Mouse (Mus musculus): ENCODE measurements around the gene Ifna11. TPM values are rescaled to one million over a fixed set of nuclear protein-coding genes. Genes with fewer than 3 reads are reported as not detected.
"Not testable (repeated sequence)": the region's sequence is repeated elsewhere in the genome, so short reads cannot be mapped to it uniquely, and the experiment has no call there.

Gene Ifna11
- total RNA-seq, 2 experiments from 2014 or later = not detected

DNA sequence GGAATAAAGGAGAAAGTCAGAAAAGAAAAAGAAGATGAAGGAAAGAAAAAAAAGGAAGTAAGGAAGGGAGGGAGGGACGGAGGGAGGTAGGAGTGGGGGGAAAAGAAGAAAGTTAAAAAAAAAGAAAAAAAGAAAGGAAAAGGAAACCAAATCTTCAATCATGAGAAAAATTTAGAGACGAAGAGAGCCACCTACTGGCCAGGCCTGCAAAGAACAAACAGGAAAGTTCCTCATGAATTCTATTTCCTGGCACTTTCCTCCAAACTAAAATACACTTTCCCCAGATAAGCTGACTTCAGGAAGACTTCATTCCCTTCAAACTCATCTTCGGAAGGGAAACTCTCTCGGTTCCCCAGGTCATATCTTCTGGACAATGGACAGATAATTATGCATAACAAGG lies 10.8 kb downstream of the Ifna11 start:
- intact Hi-C loops (cut with DNase I) = no loop called here
- peak; percentile 46 to 51 for DNase-seq (ENCODE audit: low spot score in 2 of 2)

DNA sequence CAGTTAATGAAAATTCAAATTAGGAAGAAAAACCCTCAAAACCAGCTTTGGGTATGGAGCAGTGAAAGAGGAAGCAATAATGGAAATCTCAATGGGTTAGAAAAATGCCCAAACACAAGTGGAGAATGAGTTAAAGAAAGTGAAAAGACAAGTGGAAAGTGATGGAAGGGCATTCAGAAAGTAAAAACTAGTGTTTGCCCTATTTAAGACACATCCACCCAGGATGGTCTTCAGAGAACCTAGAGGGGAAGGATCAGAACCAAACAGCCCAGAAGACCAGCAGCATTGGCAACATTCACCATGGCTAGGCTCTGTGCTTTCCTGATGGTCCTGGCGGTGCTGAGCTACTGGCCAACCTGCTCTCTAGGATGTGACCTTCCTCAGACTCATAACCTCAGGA lies 15.5 kb downstream of the Ifna11 start, which contains the start of gene Ifna5:
Gene Ifna5, plus strand, starts transcription at position 301 of the 400 bp plus-strand sequence.
- intact Hi-C loops (cut with DNase I); DNase-seq (ENCODE audit: low spot score in 2 of 2): not testable (repeated sequence)

DNA sequence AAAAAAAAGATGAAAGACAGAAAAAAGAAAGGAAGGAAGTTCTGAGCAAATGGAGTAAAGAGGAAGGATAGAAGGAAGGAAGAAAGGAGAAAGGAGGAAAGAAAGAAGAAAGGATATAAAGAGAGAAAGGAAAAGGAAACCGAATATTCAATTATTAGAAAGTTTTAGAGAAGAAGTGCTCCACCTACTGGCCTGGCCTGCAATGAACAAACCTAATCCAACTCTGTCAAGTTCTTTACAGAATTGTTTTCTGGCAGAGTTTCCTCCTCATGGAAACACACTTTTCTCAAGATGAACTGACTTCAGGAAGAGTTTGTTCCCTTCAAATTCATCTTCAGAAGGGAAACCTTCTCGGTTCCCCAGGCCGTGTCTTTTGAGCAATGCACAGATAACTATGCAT lies 19.1 kb downstream of the Ifna11 start:
- DNase-seq (ENCODE audit: low spot score in 2 of 2) = peak; percentile 6 to 8
- intact Hi-C loops (cut with DNase I) = no loop called here

DNA sequence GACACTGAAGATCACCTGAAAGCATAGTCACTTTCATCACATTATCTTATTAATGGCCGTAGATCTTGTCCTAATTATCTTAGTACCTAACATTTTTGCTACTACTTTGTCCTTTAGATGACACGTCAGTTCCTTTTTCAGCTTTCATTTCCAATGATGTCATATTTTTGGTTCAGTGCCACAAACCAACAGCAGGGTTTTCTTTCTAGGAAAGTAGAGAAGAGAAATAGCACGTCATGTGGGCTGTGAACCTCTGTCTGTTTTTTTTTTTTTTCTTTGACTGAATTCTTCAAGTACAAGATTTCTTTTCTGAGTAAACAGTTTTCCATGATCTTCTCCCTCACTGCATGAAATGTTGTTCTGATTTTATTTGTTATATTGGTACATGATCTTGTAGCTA lies 20.3 kb downstream of the Ifna11 start:
- intact Hi-C loops (cut with DNase I) = no loop called here
- DNase-seq (ENCODE audit: low spot score in 2 of 2) = no peak

DNA sequence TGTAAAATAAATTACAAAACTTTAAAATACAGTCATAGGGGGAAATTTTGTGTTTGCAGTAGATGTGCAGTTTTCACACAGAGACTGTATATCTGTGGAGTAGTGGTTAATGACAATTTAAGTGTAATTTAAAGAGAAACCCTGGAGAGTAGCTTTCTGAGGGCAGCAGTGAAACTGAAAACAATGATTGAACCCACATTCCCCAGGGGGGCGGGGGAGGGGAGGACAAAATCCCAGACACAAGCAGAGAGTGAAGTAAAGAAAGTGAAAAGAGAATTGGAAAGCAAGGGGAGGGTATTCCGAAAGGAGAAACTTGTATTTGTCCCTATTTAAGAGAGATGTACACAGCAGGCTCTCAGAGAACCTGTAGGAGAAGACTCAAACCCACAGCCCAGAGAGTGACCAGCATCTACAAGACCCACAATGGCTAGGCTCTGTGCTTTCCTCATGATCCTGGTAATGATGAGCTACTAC lies 21.7 kb downstream of the Ifna11 start, which contains the start of gene Ifna4:
Gene Ifna4, plus strand, starts transcription at position 424 of the 474 bp plus-strand sequence.
- DNase-seq (ENCODE audit: low spot score in 2 of 2) = no peak
- intact Hi-C loops (cut with DNase I) = no loop called here

- no peak for DNase-seq (ENCODE audit: low spot score in 2 of 2)
- intact Hi-C loops (cut with DNase I) = no loop called here
These were observed 25.6 kb downstream of the Ifna11 start for GRCm38 (mm10) chr4:88845334-88845733.

DNA sequence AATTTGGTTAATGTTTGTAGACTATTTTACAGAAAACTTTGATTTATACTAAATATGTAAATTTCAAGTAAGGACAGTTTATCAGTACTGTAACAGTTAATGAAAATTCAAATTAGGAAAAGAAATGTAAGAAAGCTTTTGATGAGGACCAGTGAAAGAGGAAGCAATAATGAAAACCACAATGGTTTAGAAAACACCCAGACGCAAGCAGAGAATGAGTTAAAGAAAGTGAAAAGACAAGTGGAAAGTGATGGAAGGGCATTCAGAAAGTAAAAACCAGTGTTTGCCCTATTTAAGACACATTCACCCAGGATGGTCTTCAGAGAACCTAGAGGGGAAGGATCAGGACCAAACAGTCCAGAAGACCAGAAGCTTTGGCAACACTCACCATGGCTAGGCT lies 29.9 kb downstream of the Ifna11 start, which contains the start of gene Ifna1:
Gene Ifna1, plus strand, starts transcription at position 390 of the 400 bp plus-strand sequence.
- intact Hi-C loops (cut with DNase I) = no loop called here
- no peak for DNase-seq (ENCODE audit: low spot score in 2 of 2)

DNA sequence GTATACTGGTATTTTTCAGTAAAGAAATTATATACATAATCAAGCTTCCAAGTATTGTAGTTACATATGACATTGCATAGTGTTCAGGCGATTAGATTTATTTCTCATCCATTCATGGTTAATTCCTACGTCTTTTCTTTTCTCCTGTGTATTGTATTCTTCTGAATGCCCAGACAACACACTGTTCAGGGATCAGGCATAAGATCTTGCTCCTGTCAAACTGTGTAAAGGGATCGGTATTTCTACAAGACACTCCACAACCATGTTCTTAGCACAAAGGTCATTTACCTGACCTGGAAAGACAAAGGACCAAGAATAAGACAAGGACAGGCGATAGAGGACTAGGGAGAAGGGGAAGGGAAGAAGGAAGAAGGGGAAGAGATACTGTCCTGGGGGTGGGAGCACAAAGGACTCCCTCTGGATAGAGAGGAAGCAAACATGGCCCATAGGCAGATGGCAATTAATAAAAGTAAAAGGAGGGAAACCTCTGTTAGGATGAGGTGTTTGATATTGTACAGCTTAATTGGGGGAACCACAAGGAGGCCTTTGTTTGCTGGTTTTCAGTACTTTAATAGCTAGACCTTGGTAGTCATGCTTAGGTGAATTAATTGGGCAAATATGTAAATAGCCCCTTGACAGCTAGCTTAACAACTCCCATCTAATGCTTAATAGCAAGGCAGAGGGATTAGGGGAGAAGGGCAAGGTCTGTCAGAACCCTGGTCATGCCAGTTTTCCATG lies 31.4 kb downstream of the Ifna11 start:
- intact Hi-C loops (cut with DNase I) = no loop called here
- DNase-seq (ENCODE audit: low spot score in 2 of 2) = no peak

GRCm38 (mm10) chr4:88859214-88859613 lies 39.5 kb downstream of the Ifna11 start:
- DNase-seq (ENCODE audit: low spot score in 2 of 2) = no peak
- intact Hi-C loops (cut with DNase I) = no loop called here

DNA sequence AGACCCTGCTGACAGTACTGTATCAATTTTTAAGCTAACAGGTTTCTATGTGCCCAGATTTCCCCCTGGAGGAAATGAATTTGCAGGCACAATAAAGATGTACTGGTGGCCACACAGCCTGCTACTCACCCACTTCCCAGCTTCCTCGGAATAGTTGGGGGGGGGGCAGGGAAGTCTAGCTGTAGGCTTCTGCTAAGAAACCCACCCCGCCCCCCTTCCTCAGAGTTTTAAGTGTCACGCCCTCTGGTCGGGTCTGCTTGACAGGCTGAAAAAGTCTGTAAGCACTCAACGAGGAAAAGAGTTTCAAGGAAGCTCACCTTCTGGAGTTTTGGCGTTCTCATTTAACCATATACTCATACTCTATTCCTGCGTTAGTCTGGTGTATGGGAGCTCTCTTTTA lies 43.5 kb downstream of the Ifna11 start:
- intact Hi-C loops (cut with DNase I) = no loop called here
- DNase-seq (ENCODE audit: low spot score in 2 of 2) = no peak

DNA sequence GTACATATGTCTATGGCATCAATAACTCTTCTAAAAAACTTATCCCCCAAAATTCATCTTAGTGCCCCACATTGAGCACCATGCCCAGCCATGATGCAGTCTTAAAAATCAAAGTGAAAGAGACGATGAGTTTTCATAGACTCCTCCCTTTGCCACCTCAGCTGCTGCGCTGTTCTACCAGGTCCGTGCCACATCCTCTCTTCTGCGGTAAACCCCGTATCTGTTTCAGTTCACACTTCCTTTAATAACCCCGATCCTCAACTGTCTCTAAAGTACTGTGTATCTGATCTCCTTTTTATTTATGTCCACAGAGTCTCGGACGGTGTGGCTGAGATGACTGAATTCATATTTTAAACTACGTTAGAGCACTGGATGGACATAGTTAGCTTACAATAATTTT lies 44.8 kb downstream of the Ifna11 start:
- no peak for DNase-seq (ENCODE audit: low spot score in 2 of 2)
- intact Hi-C loops (cut with DNase I) = no loop called here

- DNase-seq (ENCODE audit: low spot score in 2 of 2) = no peak
- intact Hi-C loops (cut with DNase I) = no loop called here
These were observed 45.3 kb downstream of the Ifna11 start for GRCm38 (mm10) chr4:88865011-88865569.

DNA sequence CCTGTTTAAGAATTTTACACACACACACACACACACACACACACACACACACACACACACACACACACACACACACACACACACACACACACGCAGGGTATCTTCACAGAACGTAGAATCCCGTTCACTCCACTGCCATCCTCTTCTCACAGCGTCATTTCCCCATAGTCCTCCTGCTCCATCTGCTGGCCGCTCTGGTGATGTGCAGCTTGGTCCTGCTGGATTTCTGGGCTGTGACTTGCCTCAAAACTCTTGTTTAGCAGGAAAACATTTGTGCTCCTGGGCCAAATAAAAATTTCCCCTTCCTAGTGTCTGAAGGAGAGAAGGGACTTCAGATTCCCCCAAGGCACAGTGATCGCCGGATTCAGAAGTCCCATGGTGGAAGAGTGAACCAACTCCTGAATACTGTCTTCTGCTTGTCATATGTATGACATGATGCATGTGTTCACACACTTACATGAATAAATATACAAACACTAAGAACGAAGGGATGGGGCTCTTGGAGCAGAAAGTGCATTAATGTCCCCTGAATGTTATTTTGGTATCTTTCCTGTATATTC lies 47.7 kb downstream of the Ifna11 start:
- peak; percentile 74 to 78 for DNase-seq (ENCODE audit: low spot score in 2 of 2)
- intact Hi-C loops (cut with DNase I) = no loop called here

DNA sequence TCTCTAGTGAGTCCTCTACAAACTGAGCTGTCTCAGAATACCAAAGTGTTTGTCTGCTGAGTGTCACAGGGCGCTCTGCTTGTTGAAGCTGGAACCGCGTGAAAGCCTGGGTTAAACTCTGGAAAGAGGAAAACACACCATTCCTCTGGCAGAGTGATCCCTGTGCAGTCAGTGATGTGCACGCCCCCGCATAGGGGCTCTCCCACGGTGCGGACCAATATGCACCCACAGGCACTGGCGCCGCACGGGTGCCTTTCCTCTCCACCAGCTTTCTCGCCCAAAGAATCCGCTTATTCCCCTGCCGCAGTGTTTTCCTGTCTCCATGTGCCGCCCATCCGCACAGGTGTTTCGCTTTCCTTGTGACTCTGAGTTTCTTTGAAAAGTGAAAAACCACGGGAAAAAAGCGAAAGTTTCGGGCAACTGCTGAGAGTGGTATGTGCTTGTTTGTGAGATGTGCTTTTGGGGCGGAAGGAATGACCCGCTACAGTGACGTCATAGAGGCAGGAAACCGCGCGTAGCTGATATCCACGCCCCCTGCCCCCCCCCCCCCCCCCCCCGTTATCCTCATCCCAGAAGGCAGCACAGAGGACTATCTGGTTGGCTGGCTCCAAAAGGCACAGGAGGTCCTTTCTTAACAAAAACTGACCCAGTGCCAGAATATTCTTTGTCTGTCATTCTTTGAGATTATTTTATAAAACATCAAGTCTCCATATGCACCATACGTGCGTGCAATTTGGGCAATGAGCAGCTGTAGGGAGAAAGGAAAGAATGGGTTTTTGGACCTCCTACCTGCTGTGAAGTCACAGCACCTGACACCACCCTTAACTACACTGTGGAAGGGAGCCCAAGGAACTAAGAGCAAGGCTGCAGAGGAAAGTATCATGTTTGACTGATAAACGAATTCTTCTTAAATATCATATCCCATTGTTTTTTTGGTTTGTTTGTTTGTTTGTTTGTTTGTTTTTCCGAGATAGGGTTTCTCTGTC lies 48.5 kb downstream of the Ifna11 start:
- peak in 1 of 2 experiments; percentile 5 for DNase-seq (ENCODE audit: low spot score in 2 of 2)
- intact Hi-C loops (cut with DNase I) = no loop called here

Other genes starting within 250 kb of the Ifna11 start
- not detected for gene Ifna14, start 248.2 kb upstream of the Ifna11 start, total RNA-seq (2021)
- gene Ifna9, start 227.6 kb upstream of the Ifna11 start, total RNA-seq (2021) = not detected
- not detected for gene Ifna12, start 216.6 kb upstream of the Ifna11 start, total RNA-seq (2021)
- not detected for gene C87499, start 185.5 kb upstream of the Ifna11 start, total RNA-seq (2021)
- not detected for gene Ifna13, start 175.5 kb upstream of the Ifna11 start, total RNA-seq (2021)
- not detected for gene Ifna16, start 143.0 kb upstream of the Ifna11 start, total RNA-seq (2021)
- not detected for gene Ifna2, start 136.0 kb upstream of the Ifna11 start, total RNA-seq (2021)
- gene Ifnab, start 128.6 kb upstream of the Ifna11 start, total RNA-seq (2021) = not detected
- 1 to 10 TPM; 1.0 to 1.5 TPM for gene Gm26566, start 98.2 kb upstream of the Ifna11 start, total RNA-seq (2021)
- 100 to 1,000 TPM; 103 to 104 TPM for gene Klhl9, start 97.5 kb upstream of the Ifna11 start, total RNA-seq (2021)
- gene Gm13271, start 65.1 kb upstream of the Ifna11 start, total RNA-seq (2021) = not detected
- gene Gm13283, start 59.8 kb upstream of the Ifna11 start, total RNA-seq (2021) = not detected
- not detected for gene Gm13290, start 46.1 kb upstream of the Ifna11 start, total RNA-seq (2021)
- not detected for gene Gm13289, start 43.0 kb upstream of the Ifna11 start, total RNA-seq (2021)
- not detected for gene Gm13272, start 40.1 kb upstream of the Ifna11 start, total RNA-seq (2021)
- not detected for gene Ifnz, start 37.8 kb upstream of the Ifna11 start, total RNA-seq (2021)
- not detected for gene Gm13276, start 34.2 kb upstream of the Ifna11 start, total RNA-seq (2021)
- gene Gm13277, start 31.3 kb upstream of the Ifna11 start, total RNA-seq (2021) = not detected
- not detected for gene Gm13278, start 28.4 kb upstream of the Ifna11 start, total RNA-seq (2021)
- not detected for gene Gm13275, start 25.5 kb upstream of the Ifna11 start, total RNA-seq (2021)
- not detected for gene Gm13279, start 22.6 kb upstream of the Ifna11 start, total RNA-seq (2021)
- not detected for gene Gm13285, start 20.3 kb upstream of the Ifna11 start, total RNA-seq (2021)
- gene Gm13287, start 16.7 kb upstream of the Ifna11 start, total RNA-seq (2021) = not detected
- gene Gm13288, start 14.4 kb upstream of the Ifna11 start, total RNA-seq (2021) = not detected
- gene Ifna7, start 3.7 kb upstream of the Ifna11 start, total RNA-seq (2021) = not detected
- gene Ifna6, start 7.5 kb downstream of the Ifna11 start, total RNA-seq (2021) = not detected
- not detected for gene Ifna5, start 15.6 kb downstream of the Ifna11 start, total RNA-seq (2021)
- not detected for gene Ifna4, start 21.9 kb downstream of the Ifna11 start, total RNA-seq (2021)
- not detected for gene Ifna1, start 30.1 kb downstream of the Ifna11 start, total RNA-seq (2021)
- gene Ifne, start 60.2 kb downstream of the Ifna11 start, total RNA-seq (2021) = not detected

All from left cerebral cortex, postnatal 14 days (tissue).